Mouse (Mus musculus) liver, postnatal 0 days (tissue): Measurements from ENCODE around the gene Gimap8.

Experiments
- CTCF ChIP-seq: sonication (generic); IDR thresholded peaks from 2 replicates; pipeline ENCODE4 v1.5.1; 2016; ENCODE audit warnings: antibody characterized with exemption, low read depth
- EP300 ChIP-seq: IDR thresholded peaks from 2 replicates; pipeline ENCODE4 v1.6.1; 2016; ENCODE audit warnings: antibody characterized with exemption, low read depth, mild to moderate bottlenecking

DNA sequence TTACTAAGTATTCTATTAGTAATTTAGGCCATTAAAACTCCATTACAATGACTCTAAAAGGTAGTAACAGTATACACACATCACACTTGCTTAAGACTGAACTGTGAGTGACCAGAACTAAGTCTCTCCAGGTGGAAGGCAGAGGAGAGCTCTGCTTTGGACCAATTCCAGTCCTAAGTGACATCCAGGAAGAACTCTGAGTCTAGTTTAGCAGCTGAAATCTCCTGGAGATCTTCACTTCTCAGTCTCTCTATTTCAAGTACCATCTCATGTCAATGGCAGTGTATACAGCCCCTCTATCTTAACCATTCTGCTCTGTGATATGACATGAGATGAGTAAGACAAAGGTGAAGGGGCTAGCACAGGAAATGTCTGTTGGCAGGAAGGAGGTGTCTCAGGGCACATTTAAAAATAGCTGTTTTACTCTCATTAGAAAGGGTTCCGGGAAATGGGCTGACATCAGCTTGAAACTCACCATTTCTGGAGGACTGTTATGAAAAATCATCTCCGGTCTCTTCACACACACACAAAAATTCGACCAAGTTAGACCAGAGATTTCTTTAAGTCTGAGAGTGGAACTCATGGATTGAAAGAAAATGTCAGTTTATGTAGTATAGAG is 34.5 kb downstream of the Gimap8 start:
- TF ChIP-seq CTCF (no peak), EP300 (peak; percentile 35; the same call in 1 of the 2 replicates)
